Mouse (Mus musculus) G1E (cell line): ENCODE measurements at regions not wholly inside any gene's neighbourhood (a gene's known extent, or its start where the extent isn't known, plus 50 kb on each side); places are given as distances from the start of the nearest gene placed in this dataset.

Experiments
- CTCF ChIP-seq: IDR thresholded peaks from 2 replicates; pipeline ENCODE4 v1.5.1; 2012; ENCODE audit warnings: low read depth, low read length, inconsistent platforms, mixed read lengths
- POLR2AphosphoS5 ChIP-seq: IDR thresholded peaks from 2 replicates; pipeline ENCODE4 v1.6.1; 2012; ENCODE audit warnings: low read depth, low read length, inconsistent platforms; ENCODE audit not compliant: insufficient replicate concordance

DNA sequence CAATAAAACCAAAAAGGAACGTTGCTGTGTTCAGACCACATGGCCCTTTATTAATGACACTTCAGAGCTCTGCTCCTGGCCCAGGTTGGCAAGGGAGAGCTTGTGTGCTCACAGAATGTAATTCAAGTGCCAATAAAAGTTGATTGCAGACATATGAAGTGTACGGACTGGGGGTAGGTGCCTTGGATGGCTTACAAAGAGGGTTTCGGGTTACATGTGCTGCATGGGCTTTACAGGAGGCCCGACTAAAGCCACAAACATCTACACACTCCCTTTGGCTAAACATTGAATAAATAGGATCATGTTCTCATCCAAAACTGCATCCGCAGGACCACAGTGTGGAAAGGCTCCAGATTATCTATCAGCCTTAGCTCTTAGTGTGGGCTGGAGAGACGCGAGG, 666.5 kb downstream of the Vrk1 start:
- TF ChIP-seq CTCF (no peak), POLR2AphosphoS5 (no peak)
